Mouse (Mus musculus) ZHBTc4 (cell line): Measurements from ENCODE around the gene Gatb.

ENCODE experiments used
- DNase-seq: peaks from one replicate; pipeline ENCODE4 v3.0.0-alpha.2; 2011; ENCODE audit warnings: low read depth, low spot score

The Gatb gene

GRCm38 (mm10) chr3:85592640-85593252 is 18.8 kb downstream of the Gatb start:
- no peak for DNase-seq

GRCm38 (mm10) chr3:85594452-85594851 is 20.5 kb downstream of the Gatb start:
- no peak for DNase-seq

GRCm38 (mm10) chr3:85599526-85599925 is 25.6 kb downstream of the Gatb start:
- DNase-seq: no peak

DNA sequence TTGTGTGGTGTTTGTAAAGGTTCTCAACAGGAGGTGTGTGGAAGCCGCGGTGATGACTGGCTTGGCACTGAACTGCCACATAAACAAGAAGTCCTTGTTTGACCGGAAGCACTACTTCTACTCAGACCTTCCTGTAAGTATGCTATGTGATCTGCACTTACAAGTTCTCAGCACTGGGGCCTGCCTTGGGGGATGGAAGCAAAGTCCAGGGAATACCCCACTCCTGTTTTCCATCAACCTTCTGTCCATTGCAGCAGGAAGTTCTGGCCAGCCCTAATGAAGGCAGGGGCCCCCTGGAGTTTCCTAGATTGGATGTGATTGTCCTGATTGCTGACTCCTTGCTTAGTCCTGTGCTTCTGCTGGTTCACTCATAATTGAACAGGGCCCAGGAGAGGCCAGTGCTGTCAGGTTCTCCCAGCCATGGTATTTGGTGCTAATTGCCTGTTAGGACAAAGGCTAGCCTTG is 28.0 kb downstream of the Gatb start:
- no peak for DNase-seq

DNA sequence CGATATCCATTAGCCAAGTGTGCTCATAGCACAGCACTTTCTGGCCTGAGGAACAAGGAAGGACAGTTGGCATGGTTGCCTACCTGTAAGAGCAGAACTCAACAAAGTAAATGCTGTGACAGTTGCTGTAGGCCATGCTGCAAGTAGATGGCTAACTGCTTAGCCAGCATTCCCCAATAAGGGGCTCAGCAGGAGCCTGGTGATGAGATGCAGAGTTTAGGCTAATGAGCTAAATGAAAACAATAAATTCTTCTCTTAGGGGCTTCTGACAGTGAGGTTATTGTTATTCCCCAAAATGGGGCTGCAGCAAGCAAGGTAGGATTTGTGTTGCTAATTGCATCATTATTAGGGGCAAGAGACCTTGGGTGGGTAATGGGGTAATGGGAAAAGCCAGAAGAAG is 29.9 kb downstream of the Gatb start:
- no peak for DNase-seq

GRCm38 (mm10) chr3:85606912-85607311 is 33.0 kb downstream of the Gatb start:
- DNase-seq: no peak

DNA sequence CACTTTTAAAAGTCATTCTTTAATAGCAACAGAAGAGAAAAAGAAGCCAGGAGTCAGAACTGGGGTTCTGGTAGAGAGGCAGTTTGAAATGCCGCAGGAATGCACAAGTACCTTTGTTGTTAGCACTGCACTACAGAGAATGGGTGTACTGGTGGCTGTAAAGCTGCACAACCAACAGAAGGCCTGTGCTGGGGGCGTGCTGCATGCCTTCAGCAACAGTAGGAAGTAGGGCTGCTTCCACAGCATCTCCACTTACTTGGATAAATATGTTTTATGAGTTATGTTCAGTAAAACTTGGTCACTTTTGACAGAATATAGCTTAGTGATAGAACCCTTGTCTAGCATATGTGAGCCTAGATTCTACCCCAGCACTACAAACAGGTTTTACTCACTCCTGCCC is 33.8 kb downstream of the Gatb start:
- DNase-seq: no peak

DNA sequence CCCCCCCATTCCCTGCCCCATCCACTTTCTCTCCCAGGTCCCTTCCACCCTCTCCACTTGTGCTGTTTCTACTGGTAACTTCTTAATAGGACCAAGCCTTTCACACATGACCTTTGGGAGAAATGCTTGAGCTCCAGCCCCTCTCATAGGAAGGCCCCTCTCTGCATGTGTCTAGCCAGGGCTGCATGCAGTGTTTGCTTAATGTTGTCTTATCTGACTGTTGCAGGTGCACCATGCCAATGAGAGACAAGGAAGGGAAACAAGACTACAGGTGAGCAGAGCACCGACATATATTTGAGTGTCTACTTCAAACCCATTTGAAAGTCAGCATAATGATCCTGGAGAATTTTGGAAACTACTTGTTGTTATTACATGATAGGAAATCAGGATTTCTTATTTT is 42.5 kb downstream of the Gatb start:
- DNase-seq: no peak

DNA sequence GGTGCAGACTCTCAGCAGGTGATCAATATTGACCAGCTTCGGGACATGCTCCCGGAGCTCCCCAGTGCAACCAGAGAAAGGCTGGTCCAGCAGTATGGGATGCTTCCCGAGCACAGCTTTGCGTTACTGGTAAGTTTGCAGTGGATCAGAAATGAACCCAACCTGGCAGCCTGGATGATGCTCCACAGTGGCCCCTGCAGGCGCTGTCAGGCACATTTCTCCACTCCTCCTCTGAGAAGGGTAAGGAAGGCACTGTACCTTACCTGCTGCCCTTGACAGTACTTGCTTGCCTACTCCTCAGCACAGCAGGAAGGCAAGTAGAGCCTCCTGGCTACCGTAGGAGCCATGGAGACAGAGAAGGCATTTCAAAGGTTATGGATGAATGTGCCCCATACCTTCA is 45.0 kb downstream of the Gatb start:
- DNase-seq: peak; percentile 44

GRCm38 (mm10) chr3:85619345-85619744 is 45.4 kb downstream of the Gatb start:
- DNase-seq: no peak

- DNase-seq: no peak
Observed at GRCm38 (mm10) chr3:85619751-85620150, 45.8 kb downstream of the Gatb start.

- no peak for DNase-seq
Observed at GRCm38 (mm10) chr3:85629895-85630510, 56.1 kb downstream of the Gatb start.

DNA sequence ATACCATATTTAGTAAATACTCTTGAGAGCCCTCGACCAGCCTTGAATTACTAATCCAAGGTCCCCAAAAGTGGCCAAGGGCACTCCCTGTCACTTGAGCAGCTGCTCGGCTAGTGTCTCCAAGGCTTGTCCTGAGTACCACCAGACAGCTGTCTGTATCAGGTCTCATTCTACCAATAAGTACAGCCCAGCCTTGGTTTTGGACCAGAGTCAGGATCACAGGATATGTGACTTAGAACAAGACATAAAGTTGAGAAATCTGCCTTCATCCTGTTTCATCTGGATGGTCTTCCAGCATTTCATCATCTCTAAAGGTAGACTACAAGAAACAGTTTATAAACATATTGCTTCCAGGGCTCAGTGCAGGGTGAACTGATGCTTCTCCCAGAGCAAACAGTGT is 59.8 kb downstream of the Gatb start:
- no peak for DNase-seq

DNA sequence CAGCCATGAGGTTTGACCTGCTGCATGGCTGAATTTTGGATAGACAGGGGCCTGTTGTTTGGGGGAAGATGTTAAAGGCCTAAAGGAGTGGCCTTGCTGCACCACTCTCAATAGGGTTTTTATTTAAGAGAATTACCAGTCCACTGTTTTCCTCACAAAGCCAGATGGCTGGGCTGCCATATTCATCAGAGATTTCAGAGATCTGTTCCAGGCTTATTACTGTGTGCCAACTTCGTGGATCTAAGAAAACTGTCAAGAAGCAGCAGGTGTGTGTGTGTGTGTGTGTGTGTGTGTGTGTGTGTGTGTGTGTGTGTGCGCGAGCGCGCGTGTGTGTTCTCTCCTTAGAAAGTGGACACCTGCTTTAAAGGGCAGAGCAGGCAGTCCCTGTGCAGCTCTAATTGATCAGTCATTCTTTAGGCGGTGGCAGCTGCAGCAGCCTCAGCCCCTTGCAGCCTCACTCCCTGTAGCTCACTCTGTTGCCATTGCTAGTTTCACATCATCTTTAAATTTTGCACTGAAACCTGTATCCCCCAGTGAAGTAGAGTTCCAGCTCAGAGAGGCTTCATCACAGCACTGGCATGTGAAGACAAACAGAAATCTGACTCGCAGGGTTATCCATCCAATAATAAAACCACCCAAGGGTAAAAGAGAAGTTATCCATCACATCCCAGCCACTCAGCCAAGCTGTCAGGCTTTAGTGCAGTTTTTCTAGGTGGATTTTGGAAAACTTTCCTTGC is 60.6 kb downstream of the Gatb start:
- DNase-seq: no peak

GRCm38 (mm10) chr3:85635126-85635419 is 61.2 kb downstream of the Gatb start:
- no peak for DNase-seq

DNA sequence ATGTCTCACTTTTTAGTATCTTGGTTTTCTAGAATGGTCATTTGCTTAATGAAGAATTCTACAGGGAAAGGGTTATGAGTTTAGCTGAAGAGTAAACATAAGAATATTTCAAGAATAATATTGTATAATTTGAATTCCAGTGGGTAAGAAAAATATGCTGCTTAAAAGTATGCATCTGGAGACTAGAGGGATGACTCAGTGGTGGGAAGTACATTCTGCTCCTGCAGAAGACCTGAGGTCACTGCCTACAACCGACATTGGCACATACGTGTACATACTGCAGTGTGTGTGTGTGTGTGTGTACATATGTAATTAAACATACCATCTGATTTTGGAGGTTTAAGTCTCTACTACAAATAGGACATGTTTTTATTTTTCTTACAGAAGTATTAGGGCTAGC is 61.7 kb downstream of the Gatb start:
- DNase-seq: no peak

DNA sequence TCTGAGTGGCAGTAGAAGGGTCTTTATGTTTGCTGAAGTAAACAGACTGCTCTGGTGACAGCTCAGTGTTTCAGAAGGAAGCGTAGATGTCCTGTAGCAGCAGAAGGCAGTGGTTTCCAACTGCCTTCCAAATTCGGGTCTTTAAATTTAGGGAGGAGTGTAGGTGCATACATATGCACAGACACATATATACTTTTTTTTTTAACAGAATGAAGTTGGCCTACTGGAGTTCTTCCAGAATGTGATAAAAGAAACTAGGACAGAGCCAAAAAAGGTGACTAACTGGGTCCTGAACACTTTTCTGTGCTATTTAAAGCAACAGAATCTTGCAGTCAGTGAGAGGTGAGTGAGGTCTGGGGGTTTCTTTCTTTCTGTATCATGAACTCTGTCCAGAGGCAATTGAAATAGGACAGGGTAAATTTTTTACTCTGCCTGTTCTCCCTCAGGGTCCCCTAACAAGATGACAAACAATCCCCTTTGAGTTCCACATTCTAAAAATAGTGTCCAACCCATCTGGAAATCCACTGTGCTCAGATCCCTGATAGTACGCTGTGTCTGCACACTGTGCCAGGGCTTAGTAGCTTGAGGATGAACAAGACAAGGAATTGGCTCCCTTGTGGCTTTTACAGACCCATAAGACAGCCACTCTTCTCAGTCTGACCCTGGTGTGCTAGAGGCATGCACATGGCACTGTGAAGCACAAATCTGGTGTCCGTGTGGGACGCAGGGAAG is 63.0 kb downstream of the Gatb start:
- DNase-seq: no peak

DNA sequence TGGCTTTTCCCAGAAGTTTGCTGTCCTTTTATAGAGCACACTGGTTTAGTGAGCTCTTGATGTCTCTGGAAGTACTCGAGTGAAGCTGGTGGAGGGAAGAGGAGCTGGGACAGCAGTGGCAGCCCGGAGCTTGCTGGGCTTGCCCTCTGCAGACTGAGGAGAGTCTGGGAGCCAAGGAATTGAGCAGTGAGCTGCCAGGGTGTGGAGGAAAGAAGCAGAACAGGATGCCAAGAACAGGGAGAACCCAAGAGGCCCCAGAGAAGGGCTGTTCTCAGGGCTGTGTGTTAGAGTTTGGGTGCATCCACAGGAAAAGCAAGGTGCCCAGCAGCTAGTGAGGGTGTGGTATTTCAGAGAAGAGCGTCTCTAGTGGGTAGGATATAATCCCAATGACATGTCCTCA is 67.8 kb downstream of the Gatb start:
- DNase-seq: no peak

DNA sequence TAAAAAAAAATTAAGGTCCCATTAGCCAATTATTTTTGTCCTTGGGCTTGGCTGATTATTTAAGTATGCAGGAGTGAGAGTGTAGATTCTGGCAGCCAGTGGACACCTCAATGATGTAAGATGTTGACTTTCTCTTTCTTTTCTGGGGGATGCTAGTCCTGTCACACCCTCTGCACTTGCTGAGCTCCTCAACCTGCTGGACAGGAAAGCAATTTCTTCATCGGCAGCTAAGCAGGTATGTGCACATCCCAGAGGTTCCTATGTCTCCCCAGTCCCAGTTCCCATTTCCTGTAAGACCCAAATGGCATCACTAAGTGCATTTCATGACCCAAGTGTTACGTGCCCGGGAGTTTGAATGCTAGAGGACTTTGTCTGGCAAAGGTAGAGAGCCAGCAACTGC is 70.9 kb downstream of the Gatb start:
- DNase-seq: no peak

DNA sequence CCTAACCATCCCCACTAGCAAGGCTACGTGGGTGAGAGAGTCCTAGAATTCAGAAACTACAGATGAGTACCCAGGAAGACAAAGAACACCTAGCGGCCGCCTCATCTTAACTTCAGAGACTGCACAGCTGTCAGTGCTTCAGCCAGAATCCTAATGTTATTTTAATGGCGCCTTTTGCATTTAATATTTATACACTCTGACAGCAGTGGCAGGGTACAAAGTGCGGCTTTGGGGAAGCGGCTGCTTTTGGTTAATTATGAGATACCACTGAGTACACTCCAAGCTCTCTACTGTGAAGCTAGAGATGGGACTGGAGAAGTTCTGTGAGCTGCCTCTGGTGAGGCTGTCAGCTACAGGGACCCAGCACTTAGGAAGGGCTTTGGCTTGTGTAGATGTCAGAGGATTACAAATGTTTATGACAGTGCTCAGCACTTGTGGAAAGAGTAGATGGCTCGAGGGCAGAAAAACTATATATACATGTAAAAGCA is 71.6 kb downstream of the Gatb start:
- no peak for DNase-seq

DNA sequence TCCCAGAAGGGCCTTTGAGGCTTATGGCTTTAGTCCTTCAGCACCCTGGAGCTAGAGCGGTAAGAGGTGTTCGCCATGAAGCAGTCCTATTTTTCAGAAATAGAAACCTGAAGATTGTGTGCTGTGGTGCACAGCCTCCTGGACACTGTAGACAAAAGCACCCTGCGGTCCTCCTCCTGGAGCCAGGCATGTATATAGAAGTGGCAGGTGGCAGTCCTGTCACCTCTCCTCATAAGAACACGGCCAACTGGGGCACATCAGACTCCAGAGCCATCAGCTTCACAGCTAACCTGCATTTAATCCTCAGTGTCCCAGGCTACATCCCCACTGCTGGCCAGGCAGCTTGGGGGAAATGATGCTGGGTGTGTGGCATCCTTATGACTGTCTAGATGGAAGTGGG is 75.3 kb downstream of the Gatb start:
- DNase-seq: no peak
